Mouse (Mus musculus) liver, postnatal 0 days (tissue): ENCODE results near the gene Nrxn2. TPM values are rescaled to one million over a fixed set of nuclear protein-coding genes. Genes with fewer than 3 reads are reported as not detected.
A peak's percentile ranks its signal among the peaks of the same experiment; 100 is the strongest.

Source experiments
- ATAC-seq: fragments of 200-750 bp; cut with Nextera tagmentation; 2 replicates; pipeline ENCODE4 v1.8.0; 2017; ENCODE audit warnings: mild to moderate bottlenecking, moderate library complexity
- DNase-seq: peaks from one replicate; pipeline ENCODE4 v3.0.0-alpha.2; 2016
- H3K27ac ChIP-seq: fragments of 300-500 bp; sonication (generic); 2 replicates; pipeline ENCODE4 v1.5.1; 2014; ENCODE audit warnings: antibody characterized with exemption, moderate library complexity, mild to moderate bottlenecking, low read depth
- H3K27me3 ChIP-seq: fragments of 300-500 bp; sonication (generic); 2 replicates; pipeline ENCODE4 v1.6.1; 2014; ENCODE audit warnings: low read length, control low read depth, mixed read lengths; ENCODE audit not compliant: insufficient read depth
- H3K36me3 ChIP-seq: fragments of 300-500 bp; sonication (generic); replicated peaks from 2 replicates; pipeline ENCODE4 v1.6.1; 2014; ENCODE audit warnings: mild to moderate bottlenecking, control low read depth, low read length, moderate library complexity, mixed read lengths; ENCODE audit not compliant: insufficient read depth
- H3K4me1 ChIP-seq: fragments of 300-500 bp; sonication (generic); 2 replicates; pipeline ENCODE4 v1.6.1; 2014; ENCODE audit warnings: antibody characterized with exemption, mild to moderate bottlenecking, control low read depth; ENCODE audit not compliant: insufficient read depth
- H3K4me2 ChIP-seq: fragments of 300-500 bp; sonication (generic); 2 replicates; pipeline ENCODE4 v1.6.1; 2014; ENCODE audit warnings: low read depth, mild to moderate bottlenecking, low read length, moderate library complexity, mixed read lengths
- H3K4me3 ChIP-seq: fragments of 300-500 bp; sonication (generic); 2 replicates; pipeline ENCODE4 v1.5.1; 2014; ENCODE audit warnings: low read depth, low read length
- H3K9ac ChIP-seq: fragments of 300-500 bp; sonication (generic); replicated peaks from 2 replicates; pipeline ENCODE4 v1.6.1; 2014; ENCODE audit warnings: mild to moderate bottlenecking, moderate library complexity
- H3K9me3 ChIP-seq: fragments of 300-500 bp; sonication (generic); 2 replicates; pipeline ENCODE4 v1.6.1; 2016; ENCODE audit warnings: mild to moderate bottlenecking, control low read depth, low read length, mixed read lengths
- CTCF ChIP-seq: sonication (generic); IDR thresholded peaks from 2 replicates; pipeline ENCODE4 v1.5.1; 2016; ENCODE audit warnings: antibody characterized with exemption, low read depth
- EP300 ChIP-seq: IDR thresholded peaks from 2 replicates; pipeline ENCODE4 v1.6.1; 2016; ENCODE audit warnings: antibody characterized with exemption, low read depth, mild to moderate bottlenecking
- WGBS: fragments of 180-500 bp; shearing (Covaris S2); extraction: QIAGEN DNeasy Blood & Tissue Kit; methylation state at CpG from one replicate; pipeline ENCODE4 v1.1.7; 2014; ENCODE audit not compliant: insufficient replicate concordance; 5-methylcytosine and 5-hydroxymethylcytosine counted together
- polyA plus RNA-seq: library from polyadenylated mRNA; unstranded; fragments of >200 nt; fragmentation: Nextera tagmentation; extraction: Ambion mirVana; gene quantifications from 2 replicates; pipeline ENCODE4 v1.2.1, GENCODE M21; 2015

The Nrxn2 gene
- polyA plus RNA-seq, 1 experiment from 2014 or later, result 0.97 TPM

DNA sequence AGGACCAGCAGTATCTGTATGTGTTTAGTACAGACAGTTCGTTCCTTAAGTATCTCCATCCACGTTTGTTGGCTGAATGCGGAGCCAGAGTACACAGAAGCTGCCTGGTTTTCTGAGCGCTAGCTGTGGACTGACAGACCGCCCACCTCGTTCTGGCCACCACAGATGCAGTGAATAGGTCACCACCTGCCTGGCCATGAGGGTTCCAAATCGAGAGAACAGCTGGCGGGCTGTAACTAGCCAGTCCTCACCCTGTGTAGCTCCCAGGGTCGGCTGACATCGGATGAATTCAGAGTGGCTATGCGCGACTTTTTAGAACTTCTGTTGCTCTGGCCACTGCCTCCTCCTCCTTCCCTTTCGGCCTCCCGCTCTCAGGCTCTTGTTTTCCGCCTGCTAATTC lies 56.2 kb downstream of the Nrxn2 start:
- TF ChIP-seq CTCF (no peak), EP300 (no peak)
- 45% methylated on average over 15 of the region's 15 CpGs for WGBS

GRCm38 (mm10) chr19:6475129-6475528 lies 56.6 kb downstream of the Nrxn2 start:
- H3K27ac ChIP-seq, result peak overlapping the region; percentile 62
- ATAC-seq (0 out of 2 replicates have a peak, but pooled peaks have one; percentile 35), DNase-seq (no peak)
- no peak overlapping the region for H3K9ac ChIP-seq
- H3K4me3 ChIP-seq, result no peak overlapping the region
- TF ChIP-seq EP300 (no peak), CTCF (no peak)
- no peaks in the 10 kb centered on the region for H3K27me3 ChIP-seq
- 26% methylated on average over 5 of the region's 5 CpGs for WGBS
- 0 out of 2 replicates have a peak overlapping the region, but pooled peaks have one; percentile 2 for H3K4me2 ChIP-seq
- H3K9me3 ChIP-seq, result no peaks in the 10 kb centered on the region
- H3K4me1 ChIP-seq, result peaks cover 3% of the 10 kb centered on the region; the same call in 1 of the 2 replicates
- H3K36me3 ChIP-seq, result no peaks in the 10 kb centered on the region

More for the DNA sequence above, 56.2 kb downstream of the Nrxn2 start:
- H3K36me3 ChIP-seq, result no peaks in the 10 kb centered on the region
- H3K4me2 ChIP-seq, result 0 out of 2 replicates have a peak overlapping the region, but pooled peaks have one; percentile 2
- DNase-seq (no peak), ATAC-seq (no peak; the same call in 1 of the 2 replicates)
- H3K9ac ChIP-seq, result no peak overlapping the region
- H3K27ac ChIP-seq, result peak overlapping the region; percentile 39
- no peaks in the 10 kb centered on the region for H3K27me3 ChIP-seq
- H3K4me1 ChIP-seq, result peaks cover 3% of the 10 kb centered on the region; the same call in 1 of the 2 replicates
- H3K9me3 ChIP-seq, result no peaks in the 10 kb centered on the region
- H3K4me3 ChIP-seq, result no peak overlapping the region

GRCm38 (mm10) chr19:6477007-6477406 lies 58.5 kb downstream of the Nrxn2 start:
- Histone ChIP-seq H3K27me3 (no peaks in the 10 kb centered on the region), H3K9me3 (no peaks in the 10 kb centered on the region), H3K36me3 (no peaks in the 10 kb centered on the region), H3K4me1 (peaks cover 3% of the 10 kb centered on the region; the same call in 1 of the 2 replicates), H3K9ac (no peak overlapping the region), H3K4me2 (no peak overlapping the region), H3K4me3 (no peak overlapping the region), H3K27ac (no peak overlapping the region)
- WGBS, result 51% methylated on average over 4 of the region's 4 CpGs
- TF ChIP-seq EP300 (no peak), CTCF (no peak)
- DNase-seq, result no peak
- ATAC-seq, result no peak

DNA sequence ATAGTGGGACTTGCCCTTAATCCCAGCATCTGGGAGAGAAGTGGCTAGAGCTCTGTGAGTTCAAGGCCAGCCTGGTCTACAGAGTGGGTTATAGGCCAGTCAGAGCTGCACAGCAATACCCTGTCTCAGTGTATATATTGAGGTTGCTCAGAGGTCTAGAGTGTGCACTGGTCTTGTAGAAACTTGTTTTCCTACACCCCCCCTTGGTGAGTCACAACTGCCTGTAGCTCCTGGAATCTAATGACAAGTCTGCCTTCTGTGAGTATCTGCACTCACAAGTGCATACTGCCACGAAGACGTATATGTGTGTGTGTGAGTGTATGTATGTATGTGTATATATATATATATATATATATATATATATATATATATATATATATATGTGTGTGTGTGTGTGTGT lies 60.0 kb downstream of the Nrxn2 start:
- Histone ChIP-seq H3K27me3 (no peaks in the 10 kb centered on the region), H3K4me3 (no peak overlapping the region), H3K4me1 (0 out of 2 replicates have a peak, but pooled peaks cover 3% of the 10 kb centered on the region), H3K27ac (no peak overlapping the region), H3K9me3 (no peaks in the 10 kb centered on the region), H3K9ac (no peak overlapping the region), H3K36me3 (no peaks in the 10 kb centered on the region), H3K4me2 (no peak overlapping the region)
- TF ChIP-seq CTCF, result no peak
- TF ChIP-seq EP300, result no peak
- 80% methylated on average over 2 of the region's 2 CpGs for WGBS
- DNase-seq (no peak), ATAC-seq (no peak)

DNA sequence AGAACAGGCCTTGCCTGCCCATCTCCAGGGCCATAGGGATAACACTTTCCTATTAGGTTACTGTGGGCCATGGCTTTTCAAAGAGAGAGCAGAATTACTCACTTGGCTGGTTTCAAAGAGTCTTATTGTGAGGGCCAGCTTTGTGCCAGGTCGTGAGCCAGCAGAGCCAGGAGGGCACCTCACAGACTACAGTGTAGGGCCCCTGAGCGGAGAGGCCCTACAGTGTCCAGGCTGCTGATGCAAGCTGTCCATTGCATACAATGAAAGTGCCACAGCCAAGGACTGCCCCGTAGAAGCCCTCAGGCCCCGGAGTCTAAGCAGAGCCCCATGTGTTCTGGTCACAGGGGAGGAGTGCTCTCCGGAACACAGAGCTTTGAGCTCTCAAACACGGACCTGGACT lies 64.4 kb downstream of the Nrxn2 start:
- no peak overlapping the region for H3K27ac ChIP-seq
- no peak overlapping the region for H3K4me2 ChIP-seq
- no peaks in the 10 kb centered on the region for H3K9me3 ChIP-seq
- H3K27me3 ChIP-seq, result no peaks in the 10 kb centered on the region; the same call in 1 of the 2 replicates
- no peak for TF ChIP-seq EP300
- TF ChIP-seq CTCF, result no peak
- no peaks in the 10 kb centered on the region for H3K36me3 ChIP-seq
- WGBS, result 76% methylated on average over 6 of the region's 6 CpGs
- H3K4me3 ChIP-seq, result no peak overlapping the region
- ATAC-seq (no peak), DNase-seq (no peak)
- H3K9ac ChIP-seq, result no peak overlapping the region
- H3K4me1 ChIP-seq, result no peaks in the 10 kb centered on the region

GRCm38 (mm10) chr19:6485059-6485630 lies 66.6 kb downstream of the Nrxn2 start:
- ATAC-seq, result no peak
- Histone ChIP-seq H3K27me3 (peaks cover 8% of the 10 kb centered on the region), H3K4me3 (no peak overlapping the region), H3K4me1 (no peaks in the 10 kb centered on the region), H3K4me2 (no peak overlapping the region), H3K27ac (no peak overlapping the region), H3K9ac (no peak overlapping the region), H3K36me3 (no peaks in the 10 kb centered on the region), H3K9me3 (no peaks in the 10 kb centered on the region)
- TF ChIP-seq EP300 (no peak), CTCF (no peak)
- DNase-seq, result no peak
- WGBS, result 57% methylated on average over 13 of the region's 13 CpGs
